Mouse (Mus musculus) CH12.LX (cell line): ENCODE measurements around the gene Dnah3. TPM values are rescaled to one million over a fixed set of nuclear protein-coding genes. Genes with fewer than 3 reads are reported as not detected.
A peak's percentile ranks its signal among the peaks of the same experiment; 100 is the strongest.

ENCODE experiments used
- DNase-seq: peaks from one replicate; pipeline ENCODE4 v3.0.0-alpha.2; 2013; ENCODE audit errors: extremely low read depth
- H3K27ac ChIP-seq: 2 replicates; pipeline ENCODE4 v1.5.1; 2012; ENCODE audit warnings: low read depth, mild to moderate bottlenecking, control low read depth, moderate library complexity; ENCODE audit not compliant: insufficient read depth
- H3K27me3 ChIP-seq: replicated peaks from 2 replicates; pipeline ENCODE3; 2012; ENCODE audit warnings: inconsistent platforms
- H3K36me3 ChIP-seq, 2 experiments: replicated peaks in 1 of 2; 2 replicates each; pipeline versions ENCODE3 to v1.6.1; 2012; ENCODE audit warnings: inconsistent platforms in 1 of 2, low read length in 1 of 2, mild to moderate bottlenecking in 1 of 2, mixed read lengths in 1 of 2, moderate library complexity in 1 of 2; ENCODE audit not compliant: control insufficient read depth in 1 of 2, insufficient read depth in 1 of 2
- H3K4me1 ChIP-seq, 2 experiments: 2 replicates each; pipeline ENCODE4 v1.6.1; 2012; ENCODE audit warnings: inconsistent platforms in 1 of 2, moderate library complexity in 1 of 2; ENCODE audit not compliant: insufficient read depth in 2 of 2, control insufficient read depth in 1 of 2
- H3K4me2 ChIP-seq: 2 replicates; pipeline ENCODE4 v1.6.1; 2012; ENCODE audit warnings: low read depth, mild to moderate bottlenecking, control low read depth; ENCODE audit not compliant: poor library complexity, insufficient read depth, severe bottlenecking
- H3K4me3 ChIP-seq, 3 experiments: fragments of 150-350 bp in 1 of 3; sonication (generic) in 1 of 3; replicated peaks in 1 of 3; 2 replicates each; pipeline versions ENCODE3 to v1.5.1; 2011 to 2012; ENCODE audit warnings: low read depth in 2 of 3, low read length in 2 of 3, mild to moderate bottlenecking in 2 of 3, moderate library complexity in 2 of 3, control low read depth in 1 of 3, improper control_type of control experiment in 1 of 3, inconsistent platforms in 1 of 3, mixed read lengths in 1 of 3; ENCODE audit not compliant: poor library complexity in 1 of 3
- H3K79me2 ChIP-seq: replicated peaks from 2 replicates; pipeline ENCODE4 v1.6.1; 2012; ENCODE audit warnings: mild to moderate bottlenecking, moderate library complexity; ENCODE audit not compliant: control insufficient read depth, poor library complexity, insufficient read depth, severe bottlenecking; ENCODE audit errors: extremely low read depth
- H3K9ac ChIP-seq: 2 replicates; pipeline ENCODE4 v1.6.1; 2012; ENCODE audit warnings: low read depth, mild to moderate bottlenecking, control low read depth, moderate library complexity; ENCODE audit not compliant: insufficient read depth
- H3K9me3 ChIP-seq: replicated peaks from 2 replicates; pipeline ENCODE3; 2012; ENCODE audit warnings: low read length, inconsistent platforms, mixed read lengths
- BHLHE40 ChIP-seq: IDR thresholded peaks from 2 replicates; pipeline ENCODE4 v1.6.1; 2011; ENCODE audit warnings: mild to moderate bottlenecking, low read depth, low read length, improper control_type of control experiment
- CTCF ChIP-seq, 2 experiments: IDR thresholded peaks in 1 of 2; conservative IDR thresholded peaks in 1 of 2; 2 replicates each; pipeline ENCODE4 v1.5.1; 2011 to 2012; ENCODE audit warnings: low read depth in 2 of 2, low read length in 2 of 2, improper control_type of control experiment in 1 of 2, inconsistent platforms in 1 of 2, mild to moderate bottlenecking in 1 of 2, moderate library complexity in 1 of 2
- E2F4 ChIP-seq: IDR thresholded peaks from 2 replicates; pipeline ENCODE4 v1.6.1; 2011; ENCODE audit warnings: low read depth, low read length, improper control_type of control experiment; ENCODE audit not compliant: insufficient replicate concordance
- ELF1 ChIP-seq: IDR thresholded peaks from 2 replicates; pipeline ENCODE4 v1.6.1; 2014; ENCODE audit warnings: low read depth, mild to moderate bottlenecking, inconsistent platforms, low read length, improper control_type of control experiment
- EP300 ChIP-seq: IDR thresholded peaks from 2 replicates; pipeline ENCODE4 v1.6.1; 2011; ENCODE audit warnings: low read length, improper control_type of control experiment
- GABPA ChIP-seq: IDR thresholded peaks from 2 replicates; pipeline ENCODE4 v1.6.1; 2012; ENCODE audit warnings: low read depth, low read length, improper control_type of control experiment, inconsistent platforms; ENCODE audit not compliant: insufficient replicate concordance
- IRF4 ChIP-seq: IDR thresholded peaks from 2 replicates; pipeline ENCODE4 v1.6.1; 2014; ENCODE audit warnings: low read depth, mild to moderate bottlenecking, inconsistent platforms, low read length, improper control_type of control experiment
- JUN ChIP-seq: IDR thresholded peaks from 2 replicates; pipeline ENCODE4 v1.6.1; 2011; ENCODE audit warnings: low read depth, mild to moderate bottlenecking, low read length, improper control_type of control experiment, moderate library complexity; ENCODE audit not compliant: insufficient read depth
- JUND ChIP-seq: conservative IDR thresholded peaks from 2 replicates; pipeline ENCODE4 v1.6.1; 2011; ENCODE audit warnings: low read depth, low read length, improper control_type of control experiment
- MAFK ChIP-seq: IDR thresholded peaks from 2 replicates; pipeline ENCODE4 v1.6.1; 2011; ENCODE audit warnings: low read length, improper control_type of control experiment; ENCODE audit not compliant: insufficient replicate concordance
- MAX ChIP-seq: IDR thresholded peaks from 2 replicates; pipeline ENCODE4 v1.6.1; 2011; ENCODE audit warnings: low read length, improper control_type of control experiment
- MAZ ChIP-seq: IDR thresholded peaks from 2 replicates; pipeline ENCODE4 v1.6.1; 2012; ENCODE audit warnings: low read depth, mild to moderate bottlenecking, inconsistent platforms, low read length, improper control_type of control experiment, moderate library complexity
- MEF2A ChIP-seq: IDR thresholded peaks from 2 replicates; pipeline ENCODE4 v1.6.1; 2014; ENCODE audit warnings: low read depth, mild to moderate bottlenecking, inconsistent platforms, low read length, improper control_type of control experiment, borderline replicate concordance
- MYC ChIP-seq: IDR thresholded peaks from 2 replicates; pipeline ENCODE4 v1.6.1; 2011; ENCODE audit warnings: low read depth, mild to moderate bottlenecking, improper control_type of control experiment, low read length
- NELFE ChIP-seq: IDR thresholded peaks from 2 replicates; pipeline ENCODE4 v1.6.1; 2011; ENCODE audit warnings: low read depth, low read length, improper control_type of control experiment
- NRF1 ChIP-seq: IDR thresholded peaks from 2 replicates; pipeline ENCODE4 v1.6.1; 2014; ENCODE audit warnings: low read depth, mild to moderate bottlenecking, inconsistent platforms, low read length, improper control_type of control experiment, moderate library complexity
- PAX5 ChIP-seq: IDR thresholded peaks from 2 replicates; pipeline ENCODE4 v1.6.1; 2012; ENCODE audit warnings: low read length, inconsistent platforms, mixed read lengths
- POLR2A ChIP-seq: IDR thresholded peaks from 2 replicates; pipeline ENCODE4 v1.6.1; 2011; ENCODE audit warnings: low read depth, mild to moderate bottlenecking, improper control_type of control experiment, low read length
- RCOR1 ChIP-seq: conservative IDR thresholded peaks from 2 replicates; pipeline ENCODE4 v1.6.1; 2012; ENCODE audit warnings: low read depth, mild to moderate bottlenecking, inconsistent platforms, low read length, improper control_type of control experiment
- SIN3A ChIP-seq: IDR thresholded peaks from 2 replicates; pipeline ENCODE4 v1.6.1; 2012; ENCODE audit warnings: low read length, improper control_type of control experiment, inconsistent platforms
- SMC3 ChIP-seq: IDR thresholded peaks from 2 replicates; pipeline ENCODE4 v1.6.1; 2011; ENCODE audit warnings: low read depth, low read length, improper control_type of control experiment
- TCF12 ChIP-seq: IDR thresholded peaks from 2 replicates; pipeline ENCODE4 v1.6.1; 2014; ENCODE audit warnings: low read depth, mild to moderate bottlenecking, inconsistent platforms, low read length, improper control_type of control experiment
- USF1 ChIP-seq: IDR thresholded peaks from 2 replicates; pipeline ENCODE4 v1.6.1; 2014; ENCODE audit warnings: low read depth, mild to moderate bottlenecking, inconsistent platforms, low read length, improper control_type of control experiment
- USF2 ChIP-seq: conservative IDR thresholded peaks from 2 replicates; pipeline ENCODE4 v1.6.1; 2011; ENCODE audit warnings: low read depth, low read length, improper control_type of control experiment
- ZNF384 ChIP-seq: IDR thresholded peaks from 2 replicates; pipeline ENCODE4 v1.6.1; 2012; ENCODE audit warnings: low read depth, low read length, improper control_type of control experiment, inconsistent platforms
- dilution Hi-C: fragments of 300-500 bp; cut with MboI; formaldehyde crosslinking; loops from 2 replicates; pipeline ENCODE4 v1.14.3; 2020; ENCODE audit warnings: low sequenced_read_pairs; ENCODE audit not compliant: extremely low pct_unique_long_range_greater_than_20kb, extremely low pct_ligation_motif_present
- in situ Hi-C: fragments of 300-500 bp; cut with MboI; formaldehyde crosslinking; loops from 3 replicates; pipeline ENCODE4 v1.14.3; 2019; ENCODE audit warnings: low sequenced_read_pairs, low pct_ligation_motif_present, low pct_unique_long_range_greater_than_20kb, mixed read lengths
- polyA plus RNA-seq: library from polyadenylated mRNA; unstranded; fragments of >175 nt; gene quantifications from 2 replicates; pipeline ENCODE4 v1.2.1, GENCODE M21; 2012; ENCODE audit warnings: low read depth; ENCODE audit not compliant: insufficient read length
- total RNA-seq, 2 experiments: library from RNA; depleted of rRNA; stranded (reverse); fragments of 300-350 nt in 1 of 2; fragments of >200 nt in 1 of 2; gene quantifications; 2 replicates each; pipeline ENCODE4 v1.2.3; 2012 to 2014

Dnah3 gene
- total and polyA plus RNA-seq, 3 experiments = not detected

GRCm38 (mm10) chr7:119980170-119980569 lies 114.9 kb downstream of the Dnah3 start:
- dilution Hi-C loops (no loop called here), in situ Hi-C loops (no loop called here)
- no peak for DNase-seq

GRCm38 (mm10) chr7:119978576-119978975 lies 116.5 kb downstream of the Dnah3 start:
- no peaks in the 10 kb centered on the region for H3K36me3 ChIP-seq
- H3K27me3 ChIP-seq = no peaks in the 10 kb centered on the region
- peaks cover 8 to 12% of the 10 kb centered on the region in 2 experiments; a peak in 3 of 4 replicates for H3K4me1 ChIP-seq
- no peak for DNase-seq
- in situ Hi-C loops (no loop called here), dilution Hi-C loops (no loop called here)
- no peak overlapping the region for H3K9ac ChIP-seq
- no peak for TF ChIP-seq EP300
- TF ChIP-seq NRF1 = no peak
- no peak for TF ChIP-seq USF1
- no peak for TF ChIP-seq PAX5
- no peak for TF ChIP-seq USF2
- no peak for TF ChIP-seq JUND
- no peak for TF ChIP-seq CTCF (conservative IDR thresholded peaks at IDR 0.05 in 1 of 2, IDR thresholded peaks at IDR 0.05 in 1 of 2; ENCODE audit: low read depth in 2 of 2, low read length in 2 of 2)
- no peak for TF ChIP-seq BHLHE40
- H3K27ac ChIP-seq = no peak overlapping the region
- no peaks in the 10 kb centered on the region for H3K79me2 ChIP-seq
- no peak overlapping the region for H3K4me2 ChIP-seq
- no peak overlapping the region for H3K4me3 ChIP-seq
- H3K9me3 ChIP-seq = peaks cover 5% of the 10 kb centered on the region

More at GRCm38 (mm10) chr7:119980170-119980569, 114.9 kb downstream of the Dnah3 start:
- Histone ChIP-seq H3K27me3 (no peaks in the 10 kb centered on the region), H3K4me3 (no peak overlapping the region), H3K9me3 (peaks cover 5% of the 10 kb centered on the region), H3K36me3 (no peaks in the 10 kb centered on the region)
- TF ChIP-seq E2F4 (no peak), IRF4 (no peak), GABPA (no peak)
- TF ChIP-seq, all 38 proteins: peak for 0
- H3K4me2 ChIP-seq = no peak overlapping the region
- H3K79me2 ChIP-seq = no peaks in the 10 kb centered on the region
- H3K9ac ChIP-seq = no peak overlapping the region
- no peak overlapping the region for H3K27ac ChIP-seq
- peaks cover 8 to 12% of the 10 kb centered on the region in 2 experiments; a peak in 3 of 4 replicates for H3K4me1 ChIP-seq

- H3K4me2 ChIP-seq = no peak overlapping the region
- TF ChIP-seq ZNF384 (peak; percentile 85), SIN3A (no peak), JUN (no peak), ELF1 (peak; percentile 21; the same call in 1 of the 2 replicates), CTCF (conservative IDR thresholded peaks at IDR 0.05 in 1 of 2, IDR thresholded peaks at IDR 0.05 in 1 of 2; ENCODE audit: low read depth in 2 of 2, low read length in 2 of 2) (no peak), IRF4 (peak; percentile 46; the same call in 1 of the 2 replicates), SMC3 (no peak), MAX (no peak), TCF12 (no peak), PAX5 (no peak), RCOR1 (no peak), MEF2A (no peak), MAZ (no peak), USF1 (no peak), NELFE (no peak), POLR2A (no peak), EP300 (peak; percentile 52; the same call in 1 of the 2 replicates), MYC (no peak), MAFK (no peak)
- peaks cover 4% of the 10 kb centered on the region for H3K9me3 ChIP-seq
- peaks cover 8 to 12% of the 10 kb centered on the region in 2 experiments; a peak in 3 of 4 replicates for H3K4me1 ChIP-seq
- no peak overlapping the region for H3K9ac ChIP-seq
- DNase-seq = peak; percentile 40
- in situ Hi-C loops = no loop called here
- H3K27me3 ChIP-seq = no peaks in the 10 kb centered on the region
- dilution Hi-C loops = no loop called here
- H3K79me2 ChIP-seq = no peaks in the 10 kb centered on the region
- H3K36me3 ChIP-seq = no peaks in the 10 kb centered on the region
- no peak overlapping the region for H3K4me3 ChIP-seq
- no peak overlapping the region for H3K27ac ChIP-seq
These were observed 117.5 kb downstream of the Dnah3 start for GRCm38 (mm10) chr7:119977574-119977973.
